Mouse (Mus musculus) limb, embryonic 12.5 days (tissue): ENCODE data around the gene Dpp7. TPM values are rescaled to one million over a fixed set of nuclear protein-coding genes. Genes with fewer than 3 reads are reported as not detected.

Experiments
- ATAC-seq: fragments of 200-750 bp; cut with Nextera tagmentation; 2 replicates; pipeline ENCODE4 v1.8.0; 2017; ENCODE audit warnings: low read depth, moderate TSS enrichment; ENCODE audit not compliant: insufficient number of reproducible peaks, insufficient read depth, low FRiP score, low TSS enrichment
- H3K27ac ChIP-seq: fragments of 300-500 bp; sonication (generic); 2 replicates; pipeline ENCODE4 v1.5.1; 2016; ENCODE audit warnings: mild to moderate bottlenecking, moderate library complexity
- H3K27me3 ChIP-seq: fragments of 300-500 bp; sonication (generic); 2 replicates; pipeline ENCODE4 v1.6.1; 2016; ENCODE audit warnings: mild to moderate bottlenecking, moderate library complexity
- H3K36me3 ChIP-seq: fragments of 300-500 bp; sonication (generic); 2 replicates; pipeline ENCODE4 v1.6.1; 2016; ENCODE audit warnings: mild to moderate bottlenecking, moderate library complexity
- H3K4me1 ChIP-seq: fragments of 300-500 bp; sonication (generic); replicated peaks from 2 replicates; pipeline ENCODE4 v1.6.1; 2016
- H3K4me2 ChIP-seq: fragments of 300-500 bp; sonication (generic); 2 replicates; pipeline ENCODE4 v1.6.1; 2016; ENCODE audit warnings: mild to moderate bottlenecking, moderate library complexity
- H3K4me3 ChIP-seq: fragments of 300-500 bp; sonication (generic); replicated peaks from 2 replicates; pipeline ENCODE4 v1.5.1; 2016; ENCODE audit warnings: mild to moderate bottlenecking
- H3K9ac ChIP-seq: fragments of 300-500 bp; sonication (generic); replicated peaks from 2 replicates; pipeline ENCODE4 v1.6.1; 2016; ENCODE audit warnings: mild to moderate bottlenecking, moderate library complexity
- H3K9me3 ChIP-seq: fragments of 300-500 bp; sonication (generic); 2 replicates; pipeline ENCODE4 v1.6.1; 2016; ENCODE audit warnings: mild to moderate bottlenecking, moderate library complexity
- WGBS: fragments of 180-500 bp; shearing (Covaris S2); methylation state at CpG from one replicate; pipeline ENCODE4 v1.1.7; 2016; 5-methylcytosine and 5-hydroxymethylcytosine counted together
- polyA plus RNA-seq: library from polyadenylated mRNA; unstranded; fragments of >200 nt; fragmentation: Nextera tagmentation; extraction: Ambion mirVana; gene quantifications from 2 replicates; pipeline ENCODE4 v1.2.1, GENCODE M21; 2016

The Dpp7 gene
- polyA plus RNA-seq, 1 experiment from 2014 or later: 19.7 TPM

DNA sequence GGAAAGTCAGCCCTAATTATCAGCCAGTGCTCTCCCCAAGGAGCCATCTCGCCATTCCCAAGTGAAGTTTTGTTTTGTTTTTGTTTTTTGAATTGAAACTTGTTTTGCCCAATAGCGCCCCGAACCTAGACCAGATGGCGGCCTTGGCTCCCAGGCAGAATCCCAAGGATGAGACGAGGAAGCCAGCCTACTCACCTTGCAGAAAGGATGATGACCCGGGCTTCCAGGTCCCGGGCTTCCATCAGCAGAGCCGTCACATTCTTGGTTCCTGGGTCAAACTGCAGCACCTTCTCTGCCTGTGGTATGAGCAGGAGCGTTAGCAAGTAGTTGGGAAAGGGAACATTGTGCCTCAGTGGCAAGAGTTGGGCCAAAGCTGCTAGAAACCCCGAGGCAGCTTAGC is 46.0 kb downstream of the Dpp7 start:
- H3K4me3 ChIP-seq: no peak overlapping the region
- no peaks in the 10 kb centered on the region for H3K9me3 ChIP-seq
- no peak for ATAC-seq
- 51% methylated on average over 10 of the region's 10 CpGs for WGBS
- H3K36me3 ChIP-seq: no peaks in the 10 kb centered on the region
- peaks cover 97% of the 10 kb centered on the region for H3K27me3 ChIP-seq
- H3K4me1 ChIP-seq: no peaks in the 10 kb centered on the region
- H3K9ac ChIP-seq: no peak overlapping the region
- H3K4me2 ChIP-seq: no peak overlapping the region
- no peak overlapping the region for H3K27ac ChIP-seq

GRCm38 (mm10) chr2:25305587-25306359 is 50.4 kb downstream of the Dpp7 start:
- Histone ChIP-seq H3K27me3 (peaks cover 79% of the 10 kb centered on the region), H3K9ac (peak overlapping the region; percentile 51; the same call in 1 of the 2 replicates), H3K9me3 (no peaks in the 10 kb centered on the region), H3K36me3 (no peaks in the 10 kb centered on the region), H3K27ac (no peak overlapping the region), H3K4me1 (0 out of 2 replicates have a peak, but pooled peaks cover 6% of the 10 kb centered on the region), H3K4me2 (peak overlapping the region; percentile 85), H3K4me3 (peak overlapping the region; percentile 45)
- ATAC-seq: peak; percentile 32; the same call in 1 of the 2 replicates
- WGBS: 48% methylated on average over 14 of the region's 14 CpGs

DNA sequence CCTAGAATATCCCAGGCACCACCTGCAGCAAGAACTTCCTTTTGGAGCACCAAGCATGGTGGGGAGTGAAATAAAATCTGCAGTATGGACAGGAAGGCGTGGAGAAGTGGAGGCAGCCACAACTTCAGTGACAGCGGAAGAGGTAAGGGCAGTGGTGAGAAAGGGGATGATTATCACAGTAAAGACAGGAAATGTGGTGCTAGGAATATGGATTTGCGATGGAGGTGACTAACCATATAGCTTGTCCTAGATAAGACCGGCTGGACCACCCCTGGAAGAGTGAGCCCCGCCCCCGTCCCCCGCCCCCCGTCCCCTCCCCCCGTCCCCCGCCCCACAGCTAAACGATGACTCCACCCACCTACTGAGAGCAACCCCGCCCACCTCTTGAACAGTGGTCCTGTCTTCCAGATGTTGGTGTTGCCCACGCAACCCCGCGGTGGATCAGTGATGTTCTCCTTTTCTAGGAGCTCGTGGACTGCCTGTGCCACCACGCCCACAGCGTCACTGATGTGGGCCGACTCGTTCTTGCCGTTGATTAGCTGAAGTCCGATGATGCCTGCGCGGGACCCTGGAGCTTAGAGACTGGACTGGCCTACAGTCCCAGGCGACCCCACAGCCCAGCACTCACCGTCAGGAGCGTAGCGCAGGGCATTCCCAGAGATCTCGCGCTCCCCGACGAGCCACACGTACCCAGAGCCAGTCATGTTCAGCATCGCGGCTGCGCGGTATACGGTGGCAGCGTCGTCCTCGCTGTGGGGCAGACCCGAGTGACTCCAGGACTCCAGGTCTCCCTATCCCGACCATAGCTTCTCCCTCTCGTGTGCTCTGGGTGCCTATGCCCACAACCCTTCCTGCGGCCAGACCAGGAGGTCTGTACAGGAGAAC is 51.3 kb downstream of the Dpp7 start:
- Histone ChIP-seq H3K36me3 (no peaks in the 10 kb centered on the region), H3K27me3 (peaks cover 70% of the 10 kb centered on the region), H3K27ac (no peak overlapping the region), H3K4me3 (peak overlapping the region; percentile 45), H3K4me1 (0 out of 2 replicates have a peak, but pooled peaks cover 6% of the 10 kb centered on the region), H3K9me3 (no peaks in the 10 kb centered on the region), H3K9ac (peak overlapping the region; percentile 51), H3K4me2 (peak overlapping the region; percentile 85)
- peak; percentile 58 for ATAC-seq
- WGBS: 3% methylated on average over 37 of the region's 45 CpGs

DNA sequence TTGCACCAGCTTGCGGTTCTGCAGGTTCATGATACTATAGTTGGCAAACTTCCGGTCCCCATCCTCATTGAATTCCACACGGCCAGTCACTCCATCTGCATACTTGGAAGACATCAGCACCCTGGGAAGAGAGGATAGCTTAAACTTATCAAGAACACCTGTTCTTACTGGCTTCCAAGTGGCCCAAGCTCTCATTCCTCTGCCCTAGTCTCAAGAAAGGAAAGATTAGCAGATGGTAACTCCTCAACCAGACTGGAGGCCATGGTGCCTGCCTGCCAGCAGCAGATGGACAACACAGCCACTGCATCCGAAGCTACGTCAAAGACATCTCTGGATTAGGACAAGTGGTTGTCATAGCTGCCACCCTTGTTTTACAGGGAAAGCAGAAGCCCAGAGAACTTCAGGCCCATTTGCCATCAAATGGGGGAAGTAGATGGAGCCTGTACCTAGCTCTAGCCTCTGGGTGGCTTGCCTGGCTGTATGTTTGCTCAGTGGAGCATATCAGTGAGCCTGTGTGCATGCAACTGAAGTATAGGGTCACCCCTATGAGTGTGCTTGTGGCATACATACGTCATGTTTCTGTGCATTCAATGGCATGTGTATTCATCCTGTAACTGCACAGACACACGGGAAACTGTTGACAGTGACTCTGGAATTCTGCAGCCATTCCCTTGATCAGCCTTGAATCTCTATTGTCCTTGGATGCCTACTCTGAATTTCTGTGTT is 52.1 kb downstream of the Dpp7 start:
- H3K36me3 ChIP-seq: no peaks in the 10 kb centered on the region
- H3K4me1 ChIP-seq: 0 out of 2 replicates have a peak, but pooled peaks cover 6% of the 10 kb centered on the region
- H3K9me3 ChIP-seq: no peaks in the 10 kb centered on the region
- no peak overlapping the region for H3K27ac ChIP-seq
- H3K27me3 ChIP-seq: peaks cover 63% of the 10 kb centered on the region
- H3K9ac ChIP-seq: no peak overlapping the region
- 72% methylated on average over 7 of the region's 7 CpGs for WGBS
- no peak for ATAC-seq
- H3K4me2 ChIP-seq: peak overlapping the region; percentile 85
- H3K4me3 ChIP-seq: peak overlapping the region; percentile 45

DNA sequence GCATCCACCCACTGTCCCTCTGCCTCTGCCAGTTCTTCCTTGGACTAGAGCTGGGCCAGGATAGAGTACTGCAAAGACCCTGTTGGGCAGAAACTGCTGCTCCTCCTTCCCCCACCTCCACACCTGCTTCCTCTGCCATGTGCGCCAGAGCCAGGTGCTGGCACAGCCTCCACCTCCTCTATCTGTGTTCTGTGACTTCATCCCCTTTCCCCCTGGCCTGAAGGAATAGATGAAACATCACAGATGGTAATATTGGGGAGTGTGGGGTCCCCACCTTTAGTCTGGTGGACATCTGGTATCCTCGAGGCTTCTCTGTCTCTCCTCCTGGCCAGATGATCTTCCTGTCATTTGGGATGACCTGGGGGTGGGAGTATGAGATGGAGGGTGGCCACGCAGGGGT is 52.7 kb downstream of the Dpp7 start:
- no peak for ATAC-seq
- H3K9ac ChIP-seq: no peak overlapping the region
- peaks cover 59% of the 10 kb centered on the region for H3K27me3 ChIP-seq
- WGBS: 61% methylated on average over 3 of the region's 3 CpGs
- no peak overlapping the region for H3K4me3 ChIP-seq
- H3K9me3 ChIP-seq: no peaks in the 10 kb centered on the region
- no peak overlapping the region for H3K27ac ChIP-seq
- H3K36me3 ChIP-seq: no peaks in the 10 kb centered on the region
- H3K4me2 ChIP-seq: no peak overlapping the region
- H3K4me1 ChIP-seq: 0 out of 2 replicates have a peak, but pooled peaks cover 6% of the 10 kb centered on the region

Other genes with a start within 250 kb of the Dpp7 start
- gene Nrarp, start 175.6 kb downstream of the Dpp7 start, polyA plus RNA-seq: 20.6 and 23.1 TPM in 2 replicates
- 2.9 and 3.2 TPM in 2 replicates for gene Tor4a, start 159.5 kb downstream of the Dpp7 start, polyA plus RNA-seq
- gene Nelfb, start 144.9 kb downstream of the Dpp7 start, polyA plus RNA-seq: 118 and 121 TPM in 2 replicates
- gene Stpg3, start 141.7 kb downstream of the Dpp7 start, polyA plus RNA-seq: not detected in 2 replicates
- not detected in 2 replicates for gene Fam166a, start 137.6 kb downstream of the Dpp7 start, polyA plus RNA-seq
- 481 and 489 TPM in 2 replicates for gene Tubb4b, start 131.7 kb downstream of the Dpp7 start, polyA plus RNA-seq
- not detected in 2 replicates for gene Slc34a3, start 122.0 kb downstream of the Dpp7 start, polyA plus RNA-seq
- not detected in 2 replicates for gene Rnf224, start 119.6 kb downstream of the Dpp7 start, polyA plus RNA-seq
- 6.5 and 7.2 TPM in 2 replicates for gene Rnf208, start 114.1 kb downstream of the Dpp7 start, polyA plus RNA-seq
- 0.26 TPM in 1 of 2 replicates, not detected in the other for gene Cysrt1, start 113.9 kb downstream of the Dpp7 start, polyA plus RNA-seq
- gene AL732309.1, start 109.5 kb downstream of the Dpp7 start, polyA plus RNA-seq: 5.5 and 5.7 TPM in 2 replicates
- 20.5 and 20.7 TPM in 2 replicates for gene Tmem203, start 100.9 kb downstream of the Dpp7 start, polyA plus RNA-seq
- gene Tprn, start 93.7 kb downstream of the Dpp7 start, polyA plus RNA-seq: 8.7 TPM in 2 replicates
- gene Ssna1, start 83.9 kb downstream of the Dpp7 start, polyA plus RNA-seq: 217 and 218 TPM in 2 replicates
- 141 and 151 TPM in 2 replicates for gene Anapc2, start 83.9 kb downstream of the Dpp7 start, polyA plus RNA-seq
- not detected in 2 replicates for gene Tmem210, start 68.2 kb downstream of the Dpp7 start, polyA plus RNA-seq
- not detected in 2 replicates for gene Lrrc26, start 66.4 kb downstream of the Dpp7 start, polyA plus RNA-seq
- 0.19 and 0.93 TPM in 2 replicates for gene Grin1, start 37.2 kb downstream of the Dpp7 start, polyA plus RNA-seq
- gene Man1b1, start 24.0 kb downstream of the Dpp7 start, polyA plus RNA-seq: 57.2 and 58.9 TPM in 2 replicates
- 7.2 and 7.8 TPM in 2 replicates for gene Uap1l1, start 9.3 kb upstream of the Dpp7 start, polyA plus RNA-seq
- gene Sapcd2, start 16.0 kb upstream of the Dpp7 start, polyA plus RNA-seq: 63.4 and 69.0 TPM in 2 replicates
- 0.15 and 0.31 TPM in 2 replicates for gene Entpd2, start 39.5 kb upstream of the Dpp7 start, polyA plus RNA-seq
- gene Npdc1, start 43.0 kb upstream of the Dpp7 start, polyA plus RNA-seq: 10.9 and 12.6 TPM in 2 replicates
- gene Fut7, start 66.9 kb upstream of the Dpp7 start, polyA plus RNA-seq: not detected in 2 replicates
- 3.5 and 5.3 TPM in 2 replicates for gene Abca2, start 72.3 kb upstream of the Dpp7 start, polyA plus RNA-seq
- 0.68 and 1.0 TPM in 2 replicates for gene Clic3, start 100.5 kb upstream of the Dpp7 start, polyA plus RNA-seq
- gene Paxx, start 104.7 kb upstream of the Dpp7 start, polyA plus RNA-seq: 23.2 and 23.6 TPM in 2 replicates
- gene Ptgds, start 113.7 kb upstream of the Dpp7 start, polyA plus RNA-seq: 0.35 and 0.50 TPM in 2 replicates
- not detected in 2 replicates for gene Lcn12, start 137.6 kb upstream of the Dpp7 start, polyA plus RNA-seq
- gene Fbxw5, start 144.4 kb upstream of the Dpp7 start, polyA plus RNA-seq: 68.4 and 76.8 TPM in 2 replicates
- 4.0 and 6.1 TPM in 2 replicates for gene C8g, start 145.4 kb upstream of the Dpp7 start, polyA plus RNA-seq
- 36.9 and 39.2 TPM in 2 replicates for gene Traf2, start 190.6 kb upstream of the Dpp7 start, polyA plus RNA-seq
- 320 and 329 TPM in 2 replicates for gene Edf1, start 201.5 kb upstream of the Dpp7 start, polyA plus RNA-seq
- 2.3 and 3.0 TPM in 2 replicates for gene Mamdc4, start 218.5 kb upstream of the Dpp7 start, polyA plus RNA-seq
- gene Phpt1, start 218.9 kb upstream of the Dpp7 start, polyA plus RNA-seq: 183 and 184 TPM in 2 replicates
- gene Ajm1, start 225.4 kb upstream of the Dpp7 start, polyA plus RNA-seq: 0.08 and 0.23 TPM in 2 replicates